Comparison of ENCODE assay signal across 8 mouse cellular contexts in genomic region chr11:22799987-22800424, GRCm38 (mm10).
DNase-seq lines count a peak whose midpoint lies in the region; ATAC-seq lines count a peak whose summit lies in the region.

No protein-coding gene starts in this region.

- no peaks in the 10 kb centered on the region for H3K9me3 ChIP-seq in midbrain, embryonic 15.5 days
- H3K9me3 ChIP-seq in midbrain, embryonic 13.5 days: no peaks in the 10 kb centered on the region
- no peaks in the 10 kb centered on the region for H3K9me3 ChIP-seq in kidney, embryonic 16.5 days (ENCODE audit: low read length)

- WGBS in midbrain, embryonic 15.5 days: 23% methylated on average over 9 of the region's 9 CpGs
- 33% methylated on average over 9 of the region's 9 CpGs for WGBS in midbrain, embryonic 13.5 days
- 17% methylated on average over 9 of the region's 9 CpGs for WGBS in kidney, embryonic 16.5 days
- WGBS in macrophage (ENCODE audit: missing documents): 55% methylated on average over 9 of the region's 9 CpGs

- H3K4me1 ChIP-seq in midbrain, embryonic 15.5 days: peaks cover 3% of the 10 kb centered on the region
- no peaks in the 10 kb centered on the region for H3K4me1 ChIP-seq in midbrain, embryonic 13.5 days (replicated peaks)
- H3K4me1 ChIP-seq in kidney, embryonic 16.5 days (ENCODE audit: insufficient read depth, low read length): peaks cover 11% of the 10 kb centered on the region

- no peaks in the 10 kb centered on the region for H3K27me3 ChIP-seq in midbrain, embryonic 15.5 days (replicated peaks)
- no peaks in the 10 kb centered on the region for H3K27me3 ChIP-seq in midbrain, embryonic 13.5 days
- H3K27me3 ChIP-seq in kidney, embryonic 16.5 days (ENCODE audit: insufficient read depth, low read length): no peaks in the 10 kb centered on the region

- no peak overlapping the region for H3K4me3 ChIP-seq in midbrain, embryonic 15.5 days
- H3K4me3 ChIP-seq in midbrain, embryonic 13.5 days (replicated peaks): no peak overlapping the region
- 0 out of 2 replicates have a peak overlapping the region, but pooled peaks have one; percentile 8 for H3K4me3 ChIP-seq in kidney, embryonic 16.5 days (ENCODE audit: low read length)
- no peak overlapping the region for H3K4me3 ChIP-seq in macrophage (ENCODE audit: inconsistent target)

- ATAC-seq in midbrain, embryonic 15.5 days (replicated peaks): 0 out of 2 replicates have a peak, but pooled peaks have one; percentile 20
- no peak for ATAC-seq in midbrain, embryonic 13.5 days
- ATAC-seq in kidney, embryonic 16.5 days (ENCODE audit: low FRiP score, low TSS enrichment): peak; percentile 86

- no peak overlapping the region for H3K27ac ChIP-seq in midbrain, embryonic 15.5 days
- H3K27ac ChIP-seq in midbrain, embryonic 13.5 days: no peak overlapping the region
- H3K27ac ChIP-seq in kidney, embryonic 16.5 days (ENCODE audit: low read length): peak overlapping the region; percentile 76
- H3K27ac ChIP-seq in macrophage: peak overlapping the region; percentile 29; the same call in 1 of the 2 replicates

- peak; percentile 50 for DNase-seq in fibroblast of lung, adult 2 months (ENCODE audit: low read depth)
- DNase-seq in cerebellum, adult 9-10 months: no peak
- DNase-seq in cerebellum, adult 9-11 months: no peak
- DNase-seq in adrenal gland, adult (ENCODE audit: inconsistent age in 2 of 2, low spot score in 1 of 2): no peak

- no peaks in the 10 kb centered on the region for H3K36me3 ChIP-seq in midbrain, embryonic 15.5 days (replicated peaks)
- no peaks in the 10 kb centered on the region for H3K36me3 ChIP-seq in midbrain, embryonic 13.5 days
- no peaks in the 10 kb centered on the region for H3K36me3 ChIP-seq in kidney, embryonic 16.5 days (ENCODE audit: insufficient read depth, low read length)
- no peaks in the 10 kb centered on the region for H3K36me3 ChIP-seq in macrophage (ENCODE audit: inconsistent target)

- H3K79me2 ChIP-seq in macrophage (ENCODE audit: inconsistent target): no peaks in the 10 kb centered on the region

- no peak overlapping the region for H3K4me2 ChIP-seq in midbrain, embryonic 15.5 days
- H3K4me2 ChIP-seq in midbrain, embryonic 13.5 days (replicated peaks): no peak overlapping the region
- H3K4me2 ChIP-seq in kidney, embryonic 16.5 days (replicated peaks; ENCODE audit: low read depth, low read length): peak overlapping the region; percentile 37

- no peak overlapping the region for H3K9ac ChIP-seq in midbrain, embryonic 15.5 days
- no peak overlapping the region for H3K9ac ChIP-seq in midbrain, embryonic 13.5 days (replicated peaks)
- H3K9ac ChIP-seq in kidney, embryonic 16.5 days (replicated peaks; ENCODE audit: low read length): no peak overlapping the region

Comparison
In these comparisons a context has a peak if more than half of its experiments do, and no peak if none do; other contexts are left out.
1. H3K27ac ChIP-seq: peak in kidney, embryonic 16.5 days (single experiment) and macrophage (single experiment); none in midbrain, embryonic 15.5 days (single experiment) and midbrain, embryonic 13.5 days (single experiment).